In the genomic region with DNA sequence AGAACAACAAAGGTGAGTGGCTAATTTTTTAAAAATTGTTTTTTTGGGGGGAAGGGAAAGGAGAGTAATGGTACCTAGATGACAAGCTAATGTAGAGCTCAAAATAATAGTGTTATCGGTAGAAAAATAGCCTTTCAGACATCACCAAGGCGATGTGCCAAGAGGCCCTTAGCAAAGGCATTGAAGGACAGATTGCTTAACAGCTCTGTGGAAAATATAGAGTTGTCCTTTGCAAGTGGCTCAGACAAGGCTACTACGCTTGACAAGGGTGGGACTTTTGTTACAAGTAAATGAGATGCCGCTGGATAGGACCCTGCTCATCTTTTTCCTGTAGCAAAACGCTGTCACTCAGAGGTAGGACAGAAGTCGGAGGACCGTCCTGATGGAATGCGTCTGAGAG, we compare ENCODE assay signal across 16 mouse cellular contexts. TPM values are rescaled to one million over a fixed set of nuclear protein-coding genes. Genes with fewer than 3 reads are reported as not detected.
DNase-seq lines count a peak whose midpoint lies in the region; ATAC-seq lines count a peak whose summit lies in the region.
"Had no signal": no experiment of that assay in that cellular context is flagged by ENCODE, and none has a peak within 500 bp of the region (broad histone marks: within the 10 kb centered on the region; RNA-seq: fewer than 3 reads in every experiment).

No protein-coding gene starts in this region.

- H3K9me3 ChIP-seq in hindbrain, embryonic 15.5 days, result no peaks in the 10 kb centered on the region
- H3K9me3 ChIP-seq in hindbrain, embryonic 14.5 days (ENCODE audit: control insufficient read depth, low read length), result no peaks in the 10 kb centered on the region
- H3K9me3 ChIP-seq in midbrain, embryonic 16.5 days (replicated peaks; ENCODE audit: control insufficient read depth, low read length, poor library complexity, severe bottlenecking), result no peaks in the 10 kb centered on the region
- no peaks in the 10 kb centered on the region for H3K9me3 ChIP-seq in midbrain, embryonic 10.5 days (replicated peaks)
- H3K9me3 ChIP-seq in heart, embryonic 11.5 days (replicated peaks; ENCODE audit: control insufficient read depth, low read length), result no peaks in the 10 kb centered on the region
- H3K9me3 ChIP-seq: embryonic facial prominence, embryonic 13.5 days; forebrain, embryonic 15.5 days; limb, embryonic 13.5 days had no signal

- peak; percentile 23; the same call in 1 of the 2 replicates for ATAC-seq in hindbrain, embryonic 15.5 days (ENCODE audit: low FRiP score, low read depth)
- ATAC-seq in hindbrain, embryonic 14.5 days (ENCODE audit: low FRiP score), result no peak
- ATAC-seq in midbrain, embryonic 16.5 days, result 0 out of 2 replicates have a peak, but pooled peaks have one; percentile 36
- 0 out of 2 replicates have a peak, but pooled peaks have one; percentile 39 for ATAC-seq in heart, embryonic 11.5 days (replicated peaks; ENCODE audit: insufficient number of reproducible peaks, low FRiP score, low TSS enrichment)
- ATAC-seq: forebrain, embryonic 15.5 days had no signal

- H3K4me2 ChIP-seq in hindbrain, embryonic 15.5 days, result no peak overlapping the region
- no peak overlapping the region for H3K4me2 ChIP-seq in hindbrain, embryonic 14.5 days (replicated peaks)
- no peak overlapping the region for H3K4me2 ChIP-seq in midbrain, embryonic 16.5 days (ENCODE audit: low read length)
- no peak overlapping the region for H3K4me2 ChIP-seq in heart, embryonic 11.5 days
- H3K4me2 ChIP-seq: embryonic facial prominence, embryonic 13.5 days; forebrain, embryonic 15.5 days; limb, embryonic 13.5 days had no signal

- DNase-seq in hindbrain, embryonic 14.5 days (ENCODE audit: low spot score), result no peak
- no peak for DNase-seq in midbrain, embryonic 10.5 days (ENCODE audit: low spot score)
- peak; percentile 46 for DNase-seq in lung, postnatal 36 days
- DNase-seq in frontal cortex, postnatal 14 days (ENCODE audit: low spot score in 2 of 2), result no peak
- no peak for DNase-seq in left cerebral cortex, postnatal 14 days (ENCODE audit: low spot score in 2 of 2)
- DNase-seq: cerebellum, postnatal 36 days; gastrocnemius, postnatal 10 days; right cerebral cortex, postnatal 14 days; thymus, adult 2 months had no signal

- H3K36me3 ChIP-seq in hindbrain, embryonic 15.5 days, result no peaks in the 10 kb centered on the region
- H3K36me3 ChIP-seq in hindbrain, embryonic 14.5 days (replicated peaks; ENCODE audit: control insufficient read depth, insufficient read depth), result no peaks in the 10 kb centered on the region
- H3K36me3 ChIP-seq in midbrain, embryonic 16.5 days (ENCODE audit: control insufficient read depth, insufficient read depth, low read length), result no peaks in the 10 kb centered on the region
- H3K36me3 ChIP-seq in midbrain, embryonic 10.5 days, result no peaks in the 10 kb centered on the region
- no peaks in the 10 kb centered on the region for H3K36me3 ChIP-seq in heart, embryonic 11.5 days (ENCODE audit: control insufficient read depth, insufficient read depth, low read length)
- H3K36me3 ChIP-seq: embryonic facial prominence, embryonic 13.5 days; forebrain, embryonic 15.5 days; limb, embryonic 13.5 days had no signal

- H3K4me1 ChIP-seq in hindbrain, embryonic 15.5 days (replicated peaks), result no peaks in the 10 kb centered on the region
- H3K4me1 ChIP-seq in hindbrain, embryonic 14.5 days (replicated peaks; ENCODE audit: control insufficient read depth, insufficient read depth, low read length), result no peaks in the 10 kb centered on the region
- peaks cover 7% of the 10 kb centered on the region for H3K4me1 ChIP-seq in midbrain, embryonic 16.5 days (ENCODE audit: control insufficient read depth, insufficient read depth, low read length)
- H3K4me1 ChIP-seq in midbrain, embryonic 10.5 days, result no peaks in the 10 kb centered on the region
- H3K4me1 ChIP-seq in heart, embryonic 11.5 days (ENCODE audit: control insufficient read depth, insufficient read depth, low read length), result peaks cover 6% of the 10 kb centered on the region; the same call in 1 of the 2 replicates
- H3K4me1 ChIP-seq: embryonic facial prominence, embryonic 13.5 days; limb, embryonic 13.5 days had no signal

- no peak overlapping the region for H3K9ac ChIP-seq in hindbrain, embryonic 15.5 days
- H3K9ac ChIP-seq in hindbrain, embryonic 14.5 days, result no peak overlapping the region
- H3K9ac ChIP-seq in midbrain, embryonic 16.5 days (ENCODE audit: low read depth, low read length), result no peak overlapping the region
- no peak overlapping the region for H3K9ac ChIP-seq in heart, embryonic 11.5 days (ENCODE audit: low read depth, low read length)
- H3K9ac ChIP-seq: embryonic facial prominence, embryonic 13.5 days; forebrain, embryonic 15.5 days; limb, embryonic 13.5 days had no signal

- intact Hi-C loops in left cerebral cortex, postnatal 14 days (cut with DNase I), result no loop called here

- H3K27ac ChIP-seq in hindbrain, embryonic 15.5 days (replicated peaks), result no peak overlapping the region
- H3K27ac ChIP-seq in hindbrain, embryonic 14.5 days, result no peak overlapping the region
- no peak overlapping the region for H3K27ac ChIP-seq in midbrain, embryonic 16.5 days (ENCODE audit: low read length)
- no peak overlapping the region for H3K27ac ChIP-seq in midbrain, embryonic 10.5 days (replicated peaks)
- H3K27ac ChIP-seq in heart, embryonic 11.5 days (ENCODE audit: low read depth, low read length), result no peak overlapping the region
- H3K27ac ChIP-seq: embryonic facial prominence, embryonic 13.5 days; forebrain, embryonic 15.5 days; limb, embryonic 13.5 days; macrophage had no signal

- no peak overlapping the region for H3K4me3 ChIP-seq in hindbrain, embryonic 15.5 days
- H3K4me3 ChIP-seq in hindbrain, embryonic 14.5 days (replicated peaks; ENCODE audit: low read length), result no peak overlapping the region
- H3K4me3 ChIP-seq in midbrain, embryonic 16.5 days (ENCODE audit: low read depth, low read length), result no peak overlapping the region
- H3K4me3 ChIP-seq in midbrain, embryonic 10.5 days, result no peak overlapping the region
- no peak overlapping the region for H3K4me3 ChIP-seq in heart, embryonic 11.5 days (ENCODE audit: low read depth, low read length)
- H3K4me3 ChIP-seq: embryonic facial prominence, embryonic 13.5 days; forebrain, embryonic 15.5 days; limb, embryonic 13.5 days had no signal

- WGBS in hindbrain, embryonic 15.5 days, result 75% methylated on average over 8 of the region's 8 CpGs
- 78% methylated on average over 8 of the region's 8 CpGs for WGBS in hindbrain, embryonic 14.5 days
- 77% methylated on average over 8 of the region's 8 CpGs for WGBS in midbrain, embryonic 16.5 days
- WGBS in midbrain, embryonic 10.5 days, result 89% methylated on average over 8 of the region's 8 CpGs
- WGBS in heart, embryonic 11.5 days (ENCODE audit: insufficient replicate concordance), result 56% methylated on average over 8 of the region's 8 CpGs

- no peaks in the 10 kb centered on the region for H3K27me3 ChIP-seq in hindbrain, embryonic 15.5 days
- no peaks in the 10 kb centered on the region for H3K27me3 ChIP-seq in hindbrain, embryonic 14.5 days (ENCODE audit: control insufficient read depth, insufficient read depth, low read length)
- no peaks in the 10 kb centered on the region for H3K27me3 ChIP-seq in midbrain, embryonic 16.5 days (ENCODE audit: control insufficient read depth, insufficient read depth, low read depth, low read length)
- H3K27me3 ChIP-seq in midbrain, embryonic 10.5 days (ENCODE audit: low read depth, poor library complexity, severe bottlenecking), result no peaks in the 10 kb centered on the region
- no peaks in the 10 kb centered on the region for H3K27me3 ChIP-seq in heart, embryonic 11.5 days (ENCODE audit: control insufficient read depth, insufficient read depth, low read length)
- H3K27me3 ChIP-seq: embryonic facial prominence, embryonic 13.5 days; forebrain, embryonic 15.5 days; limb, embryonic 13.5 days had no signal

RNA-seq across cellular contexts. Expression of gene Gpr39, which starts 25.5 kb away (rescaled TPM):
- polyA plus RNA-seq in hindbrain, embryonic 15.5 days (2015; fragmentation: Nextera tagmentation; extraction: Ambion mirVana), result 0.13 and 0.17 TPM in 2 replicates
- polyA plus RNA-seq in hindbrain, embryonic 14.5 days (2014; fragmentation: Nextera tagmentation; extraction: Ambion mirVana), result not detected in 2 replicates
- 0.09 and 0.41 TPM in 2 replicates for polyA plus RNA-seq in midbrain, embryonic 16.5 days (2015; fragmentation: Nextera tagmentation; extraction: Ambion mirVana)
- not detected in 2 replicates for polyA plus RNA-seq in midbrain, embryonic 10.5 days (2016; fragmentation: Nextera tagmentation; extraction: Ambion mirVana)
- polyA plus RNA-seq in heart, embryonic 11.5 days (2014; fragmentation: Nextera tagmentation; extraction: Ambion mirVana), result 2.8 and 3.5 TPM in 2 replicates
- total RNA-seq in left cerebral cortex, postnatal 14 days (2021), result under 1 TPM; 0.53 to 0.59 TPM
- polyA plus RNA-seq: embryonic facial prominence, embryonic 13.5 days; forebrain, embryonic 15.5 days; limb, embryonic 13.5 days; macrophage had no signal
